Mouse (Mus musculus): ENCODE data around the gene Rgl1. TPM values are rescaled to one million over a fixed set of nuclear protein-coding genes. Genes with fewer than 3 reads are reported as not detected.

The Rgl1 gene
- 5.5 TPM for polyA plus RNA-seq (2014; fragmentation: Illumina TruSeq; extraction: RNeasy Lipid Tissue Mini Kit (QIAGEN cat#74804); ENCODE audit: low read depth, low replicate concordance)

DNA sequence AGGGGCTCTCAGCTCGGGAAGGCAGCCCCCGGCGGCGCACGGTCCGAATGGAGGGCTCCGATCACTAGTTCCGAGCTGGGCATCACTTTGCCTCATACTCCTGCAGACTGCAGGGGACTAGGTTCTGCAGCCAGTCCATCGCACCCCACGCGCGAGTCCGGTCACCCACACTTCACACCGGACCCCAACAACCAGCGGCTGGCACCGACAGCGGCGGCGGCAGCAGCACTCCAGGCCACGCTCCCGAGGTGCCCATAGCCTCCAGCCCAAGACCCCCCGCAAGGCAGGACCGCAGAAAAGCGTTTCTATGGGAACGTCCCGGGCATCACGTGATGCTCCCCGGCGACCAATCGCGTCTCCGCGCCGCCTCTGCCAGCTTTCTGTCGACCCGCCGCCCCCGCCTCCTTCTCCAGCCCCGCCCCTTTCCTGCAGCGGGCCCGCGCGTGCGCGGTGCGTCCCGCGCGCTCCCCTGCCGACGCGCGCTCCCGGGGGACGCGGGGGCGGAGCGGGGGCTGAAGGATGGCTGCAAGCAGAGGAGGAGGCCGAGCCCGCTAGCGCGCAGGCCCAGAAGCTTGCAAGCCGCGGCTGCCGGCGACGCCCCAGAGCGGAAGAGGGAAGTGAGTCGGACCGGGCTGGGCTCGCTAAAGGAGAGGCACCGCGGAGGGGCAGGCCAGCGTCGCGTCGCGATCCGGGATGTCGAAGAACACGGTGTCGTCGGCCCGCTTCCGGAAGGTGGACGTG, at the start of gene Rgl1, which contains the start of gene Arpc5:
Gene Rgl1, minus strand, starts transcription at position 320 of the 741 bp plus-strand sequence.
Gene Arpc5, plus strand, starts transcription at position 511 of the 741 bp plus-strand sequence.

DNA sequence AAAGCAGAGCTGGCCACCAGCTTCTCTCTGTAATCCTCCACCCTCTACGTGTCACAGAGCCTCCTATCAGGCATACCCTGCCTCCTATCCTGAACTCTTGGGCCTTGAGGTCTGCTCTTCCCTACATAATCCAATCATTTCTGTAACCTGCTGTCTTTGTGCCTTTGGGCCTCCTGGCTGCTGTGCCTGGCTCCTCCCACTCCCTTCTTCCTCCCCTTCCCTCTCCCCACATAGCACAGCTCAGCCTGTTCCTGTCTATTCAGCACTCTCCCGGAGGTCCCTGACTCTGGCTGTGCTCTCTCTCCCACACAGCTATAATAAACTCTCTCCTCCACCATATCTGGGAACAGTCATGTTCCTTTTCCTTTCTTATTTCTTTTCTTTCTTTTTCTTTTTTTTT, 33.7 kb upstream of the Rgl1 start, which contains the start of gene Ncf2:
Gene Ncf2, plus strand, starts transcription at position 298 of the 400 bp plus-strand sequence.

DNA sequence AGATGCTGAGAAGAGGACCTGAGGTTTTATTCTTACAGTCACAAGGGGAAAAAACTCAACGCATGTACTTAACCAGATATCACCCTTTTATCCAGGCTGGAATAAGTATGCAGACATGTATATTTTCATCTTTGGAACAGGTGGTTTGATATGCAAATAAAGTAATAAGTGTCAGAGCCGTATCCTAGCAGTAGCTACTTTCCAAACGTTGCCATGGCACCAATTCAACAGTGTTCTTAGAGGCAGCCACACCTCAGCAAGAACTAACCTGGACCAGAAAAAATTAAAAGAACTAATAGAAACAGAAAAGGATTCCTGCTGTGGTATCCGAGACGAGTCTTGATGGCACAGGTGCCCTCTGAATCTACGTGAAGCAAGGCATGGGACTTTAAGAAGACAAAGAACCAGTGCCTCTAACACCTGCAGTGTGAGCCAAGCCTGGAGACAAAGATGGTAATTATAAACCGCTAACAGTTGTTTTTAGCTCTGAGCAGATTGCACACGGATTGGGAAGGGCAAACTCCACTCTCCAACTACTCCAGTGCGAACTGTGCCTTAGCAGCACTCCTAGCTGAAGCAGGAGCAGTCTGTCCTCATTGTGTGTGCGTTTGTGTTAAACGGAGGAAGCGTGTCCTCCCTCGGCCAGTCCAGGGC, 15.7 kb downstream of the Rgl1 start, which contains the start of gene Apobec4:
Gene Apobec4, plus strand, starts transcription at position 240 of the 654 bp plus-strand sequence.

Other genes starting within 250 kb of the Rgl1 start
- not detected for gene Apobec4, start 15.8 kb downstream of the Rgl1 start, polyA plus RNA-seq (2014; fragmentation: Illumina TruSeq; extraction: RNeasy Lipid Tissue Mini Kit (QIAGEN cat#74804); ENCODE audit: low read depth, low replicate concordance)
- 124 TPM for gene Arpc5, start 191 bp upstream of the Rgl1 start, polyA plus RNA-seq (2014; fragmentation: Illumina TruSeq; extraction: RNeasy Lipid Tissue Mini Kit (QIAGEN cat#74804); ENCODE audit: low read depth, low replicate concordance)
- gene Ncf2, start 33.8 kb upstream of the Rgl1 start, polyA plus RNA-seq (2014; fragmentation: Illumina TruSeq; extraction: RNeasy Lipid Tissue Mini Kit (QIAGEN cat#74804); ENCODE audit: low read depth, low replicate concordance): 1.0 TPM
- gene Smg7, start 136.3 kb upstream of the Rgl1 start, polyA plus RNA-seq (2014; fragmentation: Illumina TruSeq; extraction: RNeasy Lipid Tissue Mini Kit (QIAGEN cat#74804); ENCODE audit: low read depth, low replicate concordance): 14.6 TPM
- gene Nmnat2, start 188.6 kb upstream of the Rgl1 start, polyA plus RNA-seq (2014; fragmentation: Illumina TruSeq; extraction: RNeasy Lipid Tissue Mini Kit (QIAGEN cat#74804); ENCODE audit: low read depth, low replicate concordance): 0.11 TPM